Mouse (Mus musculus): ENCODE results near the gene 2610001J05Rik.

The 2610001J05Rik gene

GRCm38 (mm10) chr6:13832770-13833169 lies 38.5 kb downstream of the 2610001J05Rik start:
- no peak for DNase-seq

GRCm38 (mm10) chr6:13828877-13829276 lies 42.4 kb downstream of the 2610001J05Rik start:
- no peak for DNase-seq

Data from cerebellum, adult 9-11 months (tissue).